Comparison of ENCODE assay signal across 26 mouse cellular contexts in the genomic region with DNA sequence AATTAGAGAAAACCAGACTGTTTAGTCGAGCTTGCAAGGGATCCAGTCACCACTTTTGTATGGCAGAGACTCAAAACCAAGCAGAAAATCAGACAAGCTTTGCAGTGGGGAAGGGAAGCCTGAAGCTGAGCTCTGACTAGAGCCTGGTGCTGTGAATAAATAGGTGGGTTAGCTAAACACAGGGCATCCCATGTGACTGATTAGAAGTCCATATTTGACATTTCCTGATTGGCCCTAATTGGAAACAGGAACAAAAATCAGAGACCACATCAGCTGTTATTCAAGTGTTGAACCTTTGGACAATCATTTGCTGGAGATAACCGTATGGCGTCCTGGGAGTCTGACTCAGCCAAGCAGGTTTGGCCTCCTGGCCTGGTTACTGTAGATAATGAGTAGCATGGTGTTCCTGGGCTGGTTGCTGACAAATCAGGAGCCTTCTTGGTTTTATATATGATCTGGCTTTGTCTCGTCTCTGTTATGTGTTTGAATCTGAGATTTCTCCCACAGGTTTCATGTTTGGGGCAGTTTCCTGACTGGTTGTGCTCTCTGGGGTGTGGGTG.
A peak's percentile ranks its signal among the peaks of the same experiment; 100 is the strongest.
DNase-seq lines count a peak whose midpoint lies in the region; ATAC-seq and TF ChIP-seq lines count a peak whose summit lies in the region.
"Had no signal": no experiment of that assay in that cellular context is flagged by ENCODE, and none has a peak within 500 bp of the region (broad histone marks: within the 10 kb centered on the region; RNA-seq: fewer than 3 reads in every experiment).

No protein-coding gene starts in this region.

- ATAC-seq in embryonic facial prominence, embryonic 14.5 days (ENCODE audit: low read depth) = no peak
- ATAC-seq in intestine, postnatal 0 days = peak; percentile 89
- ATAC-seq in stomach, embryonic 16.5 days (ENCODE audit: insufficient read depth, low FRiP score) = peak; percentile 86
- ATAC-seq: activated CD4-positive, CD25-positive, alpha-beta regulatory T cell, adult 4 months; CD4-positive, CD25-positive, alpha-beta regulatory T cell, adult 4 months; forebrain, embryonic 13.5 days; forebrain, postnatal 0 days; Patski had no signal

- 52% methylated on average over 4 of the region's 4 CpGs for WGBS in embryonic facial prominence, embryonic 14.5 days
- WGBS in intestine, postnatal 0 days = 48% methylated on average over 4 of the region's 4 CpGs
- 56% methylated on average over 4 of the region's 4 CpGs for WGBS in stomach, embryonic 16.5 days

- H3K4me3 ChIP-seq in embryonic facial prominence, embryonic 14.5 days (ENCODE audit: low read depth, low read length) = no peak overlapping the region
- H3K4me3 ChIP-seq in intestine, postnatal 0 days (ENCODE audit: low read depth, low read length) = no peak overlapping the region
- H3K4me3 ChIP-seq in stomach, embryonic 16.5 days (replicated peaks; ENCODE audit: low read length) = no peak overlapping the region
- H3K4me3 ChIP-seq: embryonic facial prominence, embryonic 13.5 days; forebrain, embryonic 13.5 days; heart, embryonic 15.5 days; hindbrain, embryonic 10.5 days had no signal

- H3K4me2 ChIP-seq in embryonic facial prominence, embryonic 14.5 days (ENCODE audit: low read depth, low read length) = no peak overlapping the region
- no peak overlapping the region for H3K4me2 ChIP-seq in intestine, postnatal 0 days (replicated peaks; ENCODE audit: low read depth)
- H3K4me2 ChIP-seq in stomach, embryonic 16.5 days (ENCODE audit: low read depth, low read length) = no peak overlapping the region
- H3K4me2 ChIP-seq: embryonic facial prominence, embryonic 13.5 days; forebrain, embryonic 13.5 days; heart, embryonic 11.5 days; heart, embryonic 15.5 days; hindbrain, embryonic 14.5 days had no signal

- H3K9ac ChIP-seq in embryonic facial prominence, embryonic 14.5 days (ENCODE audit: low read depth, low read length) = no peak overlapping the region
- no peak overlapping the region for H3K9ac ChIP-seq in intestine, postnatal 0 days (ENCODE audit: low read depth, low read length)
- no peak overlapping the region for H3K9ac ChIP-seq in stomach, embryonic 16.5 days (ENCODE audit: low read length)
- H3K9ac ChIP-seq: embryonic facial prominence, embryonic 13.5 days; forebrain, embryonic 13.5 days; forebrain, postnatal 0 days; heart, embryonic 15.5 days; hindbrain, embryonic 14.5 days had no signal

- H3K27ac ChIP-seq in embryonic facial prominence, embryonic 14.5 days (replicated peaks; ENCODE audit: low read depth, low read length) = no peak overlapping the region
- peak overlapping the region; percentile 41; the same call in 1 of the 2 replicates for H3K27ac ChIP-seq in intestine, postnatal 0 days (ENCODE audit: low read depth, low read length)
- peak overlapping the region; percentile 52; the same call in 1 of the 2 replicates for H3K27ac ChIP-seq in stomach, embryonic 16.5 days (ENCODE audit: low read length)
- H3K27ac ChIP-seq: embryonic facial prominence, embryonic 13.5 days; forebrain, embryonic 13.5 days; heart, embryonic 15.5 days; hindbrain, embryonic 10.5 days; hindbrain, embryonic 14.5 days had no signal

- no peaks in the 10 kb centered on the region for H3K36me3 ChIP-seq in embryonic facial prominence, embryonic 14.5 days (ENCODE audit: control insufficient read depth, insufficient read depth, low read length)
- H3K36me3 ChIP-seq in intestine, postnatal 0 days (ENCODE audit: control insufficient read depth, insufficient read depth) = no peaks in the 10 kb centered on the region
- H3K36me3 ChIP-seq in stomach, embryonic 16.5 days (ENCODE audit: control insufficient read depth, insufficient read depth, low read length) = no peaks in the 10 kb centered on the region
- H3K36me3 ChIP-seq: embryonic facial prominence, embryonic 13.5 days; G1E; heart, embryonic 15.5 days; hindbrain, embryonic 10.5 days had no signal

- no peaks in the 10 kb centered on the region for H3K27me3 ChIP-seq in embryonic facial prominence, embryonic 14.5 days (replicated peaks; ENCODE audit: control insufficient read depth, insufficient read depth, low read length)
- no peaks in the 10 kb centered on the region for H3K27me3 ChIP-seq in intestine, postnatal 0 days (replicated peaks; ENCODE audit: control insufficient read depth, insufficient read depth, low read length)
- H3K27me3 ChIP-seq in stomach, embryonic 16.5 days (ENCODE audit: control insufficient read depth, insufficient read depth, low read length) = no peaks in the 10 kb centered on the region
- H3K27me3 ChIP-seq: embryonic facial prominence, embryonic 13.5 days; forebrain, embryonic 13.5 days; heart, embryonic 15.5 days had no signal

- DNase-seq in adrenal gland, adult (ENCODE audit: inconsistent age in 2 of 2, low spot score in 1 of 2) = peak; percentile 15 to 46
- DNase-seq in adrenal gland, adult 8-10 months = no peak
- peak; percentile 32 for DNase-seq in embryonic facial prominence, embryonic 14.5 days (ENCODE audit: low spot score)
- no peak for DNase-seq in left cerebral cortex, postnatal 14 days (ENCODE audit: low spot score in 2 of 2)
- DNase-seq in neural tube, embryonic 10.5 days (ENCODE audit: extremely low spot score, low spot score) = no peak
- no peak for DNase-seq in ovary, postnatal 36 days (ENCODE audit: low spot score)
- DNase-seq: adrenal gland, adult 2 months; adrenal gland, postnatal 36 days; B cell, adult 2 months; cerebellum, adult 2 months; cerebellum, postnatal 14 days; embryo, embryonic 11 days; forebrain, postnatal 0 days; gastrocnemius, postnatal 25 days had no signal

- no peaks in the 10 kb centered on the region for H3K4me1 ChIP-seq in embryonic facial prominence, embryonic 14.5 days (ENCODE audit: control insufficient read depth, insufficient read depth, low read length)
- no peaks in the 10 kb centered on the region for H3K4me1 ChIP-seq in intestine, postnatal 0 days (replicated peaks; ENCODE audit: control insufficient read depth, insufficient read depth, low read length)
- no peaks in the 10 kb centered on the region for H3K4me1 ChIP-seq in stomach, embryonic 16.5 days (ENCODE audit: control insufficient read depth, insufficient read depth, low read length)
- H3K4me1 ChIP-seq: embryonic facial prominence, embryonic 13.5 days; heart, embryonic 15.5 days had no signal

- no peak for TF ChIP-seq CTCF in intestine, postnatal 0 days (IDR thresholded peaks at IDR 0.05; ENCODE audit: low read depth)

- H3K9me3 ChIP-seq in embryonic facial prominence, embryonic 14.5 days (ENCODE audit: control insufficient read depth, low read length) = no peaks in the 10 kb centered on the region
- H3K9me3 ChIP-seq in intestine, postnatal 0 days (ENCODE audit: control insufficient read depth) = no peaks in the 10 kb centered on the region
- H3K9me3 ChIP-seq in stomach, embryonic 16.5 days (replicated peaks; ENCODE audit: control insufficient read depth, low read length) = no peaks in the 10 kb centered on the region
- H3K9me3 ChIP-seq: embryonic facial prominence, embryonic 13.5 days; forebrain, embryonic 13.5 days; heart, embryonic 15.5 days; hindbrain, embryonic 10.5 days had no signal

- intact Hi-C loops in left cerebral cortex, postnatal 14 days (cut with DNase I) = no loop called here

Comparison
In these comparisons a context has a peak if more than half of its experiments do, and no peak if none do; other contexts are left out.
1. DNase-seq: peak in adrenal gland, adult (2 of 2) and embryonic facial prominence, embryonic 14.5 days (single experiment); none in adrenal gland, adult 8-10 months (single experiment), left cerebral cortex, postnatal 14 days (0 of 2), neural tube, embryonic 10.5 days (single experiment) and ovary, postnatal 36 days (single experiment).